Mouse (Mus musculus) bone marrow, adult 2 months (tissue): ENCODE data around the gene Olfr3.

Experiments used
- CTCF ChIP-seq: fragments of 200-500 bp; IDR thresholded peaks from 2 replicates; pipeline ENCODE4 v1.5.1; 2011; ENCODE audit warnings: low read length, control low read depth; ENCODE audit not compliant: control insufficient read depth, insufficient read depth
- POLR2A ChIP-seq: fragments of 200-500 bp; IDR thresholded peaks from 2 replicates; pipeline ENCODE4 v1.6.1; 2011; ENCODE audit warnings: low read depth, mild to moderate bottlenecking, control low read depth, low read length, borderline replicate concordance; ENCODE audit not compliant: control insufficient read depth

DNA sequence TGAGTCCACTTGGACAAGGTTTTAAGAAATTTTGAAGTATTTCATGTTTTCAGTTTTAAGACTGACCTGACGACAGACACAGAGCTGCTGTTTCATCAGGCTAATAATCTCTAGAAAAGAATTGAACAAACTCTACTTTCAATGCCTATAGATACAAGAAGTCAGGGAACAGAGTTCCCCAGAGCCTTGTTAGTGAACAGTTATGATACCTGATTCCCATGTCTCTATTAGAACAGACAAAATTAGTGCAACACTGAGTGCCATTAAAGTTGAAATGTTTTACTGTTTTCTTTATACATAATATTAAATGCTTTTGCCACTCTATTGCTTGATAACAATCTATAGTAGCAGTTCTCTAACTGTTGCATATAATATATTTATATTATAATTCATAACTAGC is 45.7 kb upstream of the Olfr3 start, which contains the start of gene Olfr351:
- TF ChIP-seq CTCF (no peak), POLR2A (no peak)
